Mouse (Mus musculus) midbrain, postnatal 0 days (tissue): ENCODE measurements around the gene Gm36079. TPM values are rescaled to one million over a fixed set of nuclear protein-coding genes. Genes with fewer than 3 reads are reported as not detected.
A peak's percentile ranks its signal among the peaks of the same experiment; 100 is the strongest.
"Not testable (repeated sequence)": the region's sequence is repeated elsewhere in the genome, so short reads cannot be mapped to it uniquely, and the experiment has no call there.

Experiments used
- ATAC-seq: fragments of 200-750 bp; cut with Nextera tagmentation; 2 replicates; pipeline ENCODE4 v1.8.0; 2017; ENCODE audit warnings: moderate number of reproducible peaks, mild to moderate bottlenecking, moderate TSS enrichment, moderate library complexity; ENCODE audit not compliant: low FRiP score
- DNase-seq: peaks from one replicate; pipeline ENCODE4 v3.0.0-alpha.2; 2015; ENCODE audit warnings: low spot score
- H3K27ac ChIP-seq: fragments of 300-500 bp; sonication (generic); 2 replicates; pipeline ENCODE4 v1.5.1; 2014; ENCODE audit warnings: low read depth, mild to moderate bottlenecking, low read length, mixed read lengths
- H3K27me3 ChIP-seq: fragments of 300-500 bp; sonication (generic); 2 replicates; pipeline ENCODE4 v1.6.1; 2014; ENCODE audit warnings: low read length, control low read depth, mixed read lengths; ENCODE audit not compliant: insufficient read depth
- H3K36me3 ChIP-seq: fragments of 300-500 bp; sonication (generic); 2 replicates; pipeline ENCODE4 v1.6.1; 2014; ENCODE audit warnings: low read length, control low read depth, mixed read lengths; ENCODE audit not compliant: insufficient read depth
- H3K4me1 ChIP-seq: fragments of 300-500 bp; sonication (generic); 2 replicates; pipeline ENCODE4 v1.6.1; 2014; ENCODE audit warnings: mild to moderate bottlenecking, control low read depth, antibody characterized with exemption, low read length, mixed read lengths; ENCODE audit not compliant: insufficient read depth
- H3K4me2 ChIP-seq: fragments of 300-500 bp; sonication (generic); 2 replicates; pipeline ENCODE4 v1.6.1; 2014; ENCODE audit warnings: low read depth, mild to moderate bottlenecking, low read length, mixed read lengths; ENCODE audit not compliant: poor library complexity, severe bottlenecking
- H3K4me3 ChIP-seq: fragments of 300-500 bp; sonication (generic); 2 replicates; pipeline ENCODE4 v1.5.1; 2014; ENCODE audit warnings: low read depth, mild to moderate bottlenecking, low read length, moderate library complexity
- H3K9ac ChIP-seq: fragments of 300-500 bp; sonication (generic); replicated peaks from 2 replicates; pipeline ENCODE4 v1.6.1; 2014; ENCODE audit warnings: mild to moderate bottlenecking, low read length, moderate library complexity, mixed read lengths; ENCODE audit not compliant: poor library complexity, severe bottlenecking
- H3K9me3 ChIP-seq: fragments of 300-500 bp; sonication (generic); 2 replicates; pipeline ENCODE4 v1.6.1; 2016; ENCODE audit warnings: low read length, control low read depth
- WGBS: fragments of 180-500 bp; shearing (Covaris S2); extraction: QIAGEN DNeasy Blood & Tissue Kit; methylation state at CpG from one replicate; pipeline ENCODE4 v1.1.7; 2014; 5-methylcytosine and 5-hydroxymethylcytosine counted together
- polyA plus RNA-seq: library from polyadenylated mRNA; unstranded; fragments of >200 nt; fragmentation: Nextera tagmentation; extraction: Ambion mirVana; gene quantifications from 2 replicates; pipeline ENCODE4 v1.2.1, GENCODE M21; 2015
- total RNA-seq: library from RNA; depleted of rRNA; stranded (reverse); fragments of >200 nt; gene quantifications from 2 replicates; pipeline ENCODE4 v1.2.3, GENCODE M21; 2014; rRNA removed

The Gm36079 gene
- total RNA-seq (not detected in 2 replicates), polyA plus RNA-seq (not detected in 2 replicates)

GRCm38 (mm10) chr13:120026911-120027310 is at the start of gene Gm36079:
Gene Gm36079, minus strand, starts transcription at chr13:120027011.
- H3K27ac ChIP-seq, H3K36me3 ChIP-seq, DNase-seq, H3K4me1 ChIP-seq, H3K4me3 ChIP-seq, H3K4me2 ChIP-seq, H3K27me3 ChIP-seq, H3K9me3 ChIP-seq, H3K9ac ChIP-seq, ATAC-seq: not testable (repeated sequence)
- 40% methylated on average over 1 of the region's 17 CpGs for WGBS

DNA sequence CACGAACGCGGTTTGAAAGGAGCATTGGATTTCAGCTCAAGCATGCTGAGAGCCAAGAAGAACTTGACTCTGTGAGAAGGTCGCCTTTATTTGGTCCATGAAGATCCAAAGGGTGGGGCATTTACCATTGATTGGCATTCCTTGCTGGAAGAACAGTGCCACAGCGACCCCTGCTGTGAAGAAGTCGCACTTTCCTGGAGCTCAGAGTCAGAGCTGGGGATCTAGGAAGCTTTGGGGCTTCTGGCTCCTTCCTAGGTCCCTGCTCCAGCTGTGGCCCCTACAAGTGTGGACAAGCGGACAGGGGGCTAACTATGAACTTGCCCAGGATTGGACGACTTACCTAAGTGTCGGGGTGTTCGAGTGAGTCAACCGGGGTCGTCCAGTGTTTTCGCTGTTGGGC is 44.1 kb upstream of the Gm36079 start:
- H3K9me3 ChIP-seq, H3K27me3 ChIP-seq, H3K9ac ChIP-seq, H3K4me3 ChIP-seq, H3K4me2 ChIP-seq, H3K36me3 ChIP-seq, H3K27ac ChIP-seq, H3K4me1 ChIP-seq, DNase-seq: not testable (repeated sequence)
- WGBS, result no CpG with 5 or more reads among the region's 13 CpGs
- peak; percentile 47 for ATAC-seq

DNA sequence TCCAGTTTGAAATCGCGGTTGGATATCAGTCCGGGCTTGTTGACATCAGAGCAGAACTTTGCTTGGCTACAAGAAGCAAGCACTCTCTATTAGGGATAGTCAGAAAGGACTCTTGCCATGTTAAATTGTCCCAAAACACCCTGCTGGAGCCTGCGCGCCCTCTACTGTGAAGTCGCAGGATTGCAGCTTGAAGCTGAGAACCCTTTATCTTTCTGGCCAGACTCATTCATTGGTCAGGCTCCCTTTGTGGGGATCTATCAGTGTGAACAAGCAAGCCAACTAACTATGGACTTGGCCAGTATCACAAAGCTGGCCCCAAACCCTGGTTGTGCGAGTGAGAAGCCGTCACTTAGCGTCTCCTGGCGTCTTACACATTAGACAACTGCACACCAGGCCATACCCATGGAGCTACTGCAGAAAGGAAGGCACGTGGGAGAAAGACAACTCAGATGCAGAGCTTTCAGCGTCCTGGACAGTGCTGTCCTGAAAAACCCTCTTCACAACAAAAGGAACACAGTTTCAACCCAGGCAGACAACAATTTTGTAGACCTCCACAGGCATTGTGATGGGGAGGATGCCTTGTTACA is 43.3 kb upstream of the Gm36079 start:
- not testable (repeated sequence) for H3K4me2 ChIP-seq, DNase-seq, H3K4me1 ChIP-seq, H3K27me3 ChIP-seq, H3K9me3 ChIP-seq, H3K4me3 ChIP-seq, ATAC-seq, H3K36me3 ChIP-seq, H3K9ac ChIP-seq, H3K27ac ChIP-seq
- no CpG with 5 or more reads among the region's 12 CpGs for WGBS

- no CpG with 5 or more reads among the region's 22 CpGs for WGBS
- not testable (repeated sequence) for H3K4me1 ChIP-seq, H3K4me2 ChIP-seq, H3K36me3 ChIP-seq, H3K9me3 ChIP-seq, H3K27ac ChIP-seq, DNase-seq, H3K27me3 ChIP-seq, H3K9ac ChIP-seq, H3K4me3 ChIP-seq
- peak; percentile 76; the same call in 1 of the 2 replicates for ATAC-seq
Observed at GRCm38 (mm10) chr13:120063439-120064089, 36.8 kb upstream of the Gm36079 start.

DNA sequence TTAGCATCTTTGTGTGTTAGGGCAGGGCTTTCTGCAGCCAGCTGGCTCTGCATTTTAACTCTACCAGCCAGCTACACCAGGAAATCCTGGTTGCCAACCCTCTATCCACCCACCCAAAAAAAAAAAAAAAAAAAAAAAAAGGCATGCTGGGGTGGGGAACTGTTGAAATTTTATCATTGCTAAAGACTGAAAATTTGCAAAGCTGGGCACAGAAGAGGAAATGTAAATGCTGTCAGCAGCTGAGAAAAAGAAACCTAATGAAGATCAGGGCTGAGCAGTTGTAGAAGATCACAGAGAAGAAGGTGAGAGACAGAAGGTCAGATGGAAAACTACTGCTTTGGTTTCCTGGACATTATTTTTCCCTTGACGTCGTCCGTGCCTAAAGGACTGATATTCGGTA is 36.1 kb upstream of the Gm36079 start:
- H3K36me3 ChIP-seq, H3K4me2 ChIP-seq, H3K27me3 ChIP-seq, H3K9ac ChIP-seq, H3K27ac ChIP-seq, ATAC-seq, DNase-seq, H3K9me3 ChIP-seq, H3K4me3 ChIP-seq, H3K4me1 ChIP-seq: not testable (repeated sequence)
- no CpG with 5 or more reads among the region's 4 CpGs for WGBS

GRCm38 (mm10) chr13:120052085-120052484 is 25.3 kb upstream of the Gm36079 start, which contains the start of gene Gm21188:
Gene Gm21188, minus strand, starts transcription at chr13:120052194.
- DNase-seq, H3K27me3 ChIP-seq, H3K4me1 ChIP-seq, H3K9me3 ChIP-seq, ATAC-seq, H3K9ac ChIP-seq, H3K4me2 ChIP-seq, H3K27ac ChIP-seq, H3K36me3 ChIP-seq, H3K4me3 ChIP-seq: not testable (repeated sequence)

DNA sequence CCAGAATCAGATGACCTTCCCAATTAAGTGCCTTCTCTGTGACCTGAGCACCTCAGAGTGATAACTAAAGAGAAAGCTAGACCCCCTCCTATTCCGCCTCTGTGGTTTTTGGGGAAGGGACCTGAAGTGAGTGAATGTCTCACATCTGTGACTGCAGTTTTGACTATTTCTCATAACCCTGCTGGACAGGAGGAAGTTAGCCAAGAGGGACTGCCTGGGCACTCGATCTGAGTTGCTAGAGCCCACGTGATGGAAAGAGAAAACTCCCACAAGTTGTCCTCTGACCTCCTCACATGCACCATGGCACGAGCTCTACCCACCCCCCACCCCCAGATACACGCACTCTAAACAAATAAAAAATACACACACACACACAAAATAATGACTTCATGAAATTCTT is 21.8 kb upstream of the Gm36079 start:
- not testable (repeated sequence) for H3K4me1 ChIP-seq, H3K9me3 ChIP-seq, H3K4me2 ChIP-seq, DNase-seq, H3K4me3 ChIP-seq, ATAC-seq, H3K36me3 ChIP-seq, H3K27ac ChIP-seq, H3K27me3 ChIP-seq, H3K9ac ChIP-seq
- WGBS, result no CpG with 5 or more reads among the region's 5 CpGs

DNA sequence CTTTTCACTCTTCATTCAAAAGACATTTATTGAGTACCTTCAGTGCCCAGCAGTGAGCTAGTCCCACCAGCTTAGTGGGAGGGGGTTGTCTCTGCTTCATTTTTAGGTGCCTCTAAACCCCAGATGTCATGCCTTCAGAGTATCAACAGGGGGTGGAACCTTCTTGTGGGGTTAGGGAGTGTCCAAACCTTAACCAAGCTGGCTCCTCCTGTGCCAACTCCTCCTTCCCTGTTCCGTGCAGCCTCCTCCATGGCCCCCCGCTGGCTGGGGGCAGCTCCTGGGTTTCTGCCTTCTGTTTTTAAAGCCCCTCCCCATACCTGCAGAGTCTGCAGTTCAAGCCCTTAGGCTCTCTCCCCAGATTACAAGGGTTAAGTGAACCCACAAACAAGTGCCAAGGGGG is 21.4 kb upstream of the Gm36079 start:
- no CpG with 5 or more reads among the region's 2 CpGs for WGBS
- DNase-seq, H3K4me2 ChIP-seq, H3K27ac ChIP-seq, H3K9ac ChIP-seq, H3K4me3 ChIP-seq, H3K27me3 ChIP-seq, H3K9me3 ChIP-seq, H3K36me3 ChIP-seq, H3K4me1 ChIP-seq, ATAC-seq: not testable (repeated sequence)
